Mouse (Mus musculus): ENCODE data around the gene Cd82.

Gene Cd82

GRCm38 (mm10) chr2:93413367-93414014 is 49.4 kb downstream of the Cd82 start:
- DNase-seq, result peak; percentile 62 to 72

DNA sequence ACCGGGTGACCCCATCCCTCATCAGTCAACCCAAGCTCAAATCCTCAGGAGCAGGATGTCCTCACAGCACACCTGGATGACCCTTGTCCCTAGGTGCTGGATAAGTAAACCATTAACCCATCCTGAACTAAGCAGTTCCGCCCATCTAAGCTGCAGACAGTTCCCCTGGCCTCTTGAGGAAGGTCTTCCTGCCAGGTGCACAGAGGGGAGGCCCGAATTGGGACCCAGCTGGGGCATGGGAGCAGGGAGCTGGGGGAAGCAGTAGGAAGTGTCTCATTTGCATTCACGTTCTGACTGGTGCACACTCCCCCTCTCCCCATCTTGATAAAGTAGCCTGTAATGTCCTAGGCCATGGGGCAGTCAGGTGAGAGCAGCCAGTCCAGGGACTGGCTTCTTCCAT is 50.8 kb downstream of the Cd82 start:
- no peak for DNase-seq

DNA sequence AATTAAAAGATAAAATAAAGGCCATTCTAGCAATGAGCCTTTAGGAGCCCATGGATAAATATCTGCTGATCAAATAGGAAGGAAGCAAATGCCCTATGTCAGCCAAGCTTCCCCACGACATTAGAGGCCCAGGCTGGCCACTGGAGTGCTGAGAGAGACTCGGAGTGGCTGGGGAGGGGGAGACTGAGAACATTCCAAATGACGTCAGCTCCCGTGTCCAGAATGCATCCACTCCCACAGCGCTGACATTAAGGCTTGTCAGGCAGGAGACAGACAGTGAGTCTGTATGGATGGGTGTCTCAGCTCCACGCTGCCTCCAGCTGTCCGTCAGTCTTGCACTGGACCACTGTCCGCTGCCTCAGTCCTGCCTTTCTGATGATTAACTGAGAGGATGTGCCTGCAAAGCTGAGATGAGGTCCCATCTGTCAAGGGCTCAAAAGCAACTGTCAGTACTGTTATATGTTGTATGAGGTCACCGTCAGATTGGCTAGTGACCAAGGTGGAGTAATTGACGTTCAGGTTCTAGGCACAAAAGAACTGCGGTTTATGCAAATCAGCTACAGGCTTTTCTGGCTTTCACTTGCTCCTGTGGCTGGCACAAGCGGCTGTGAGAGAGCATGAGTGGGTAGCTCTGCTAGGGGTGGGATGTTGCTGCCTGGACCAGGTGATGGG is 51.9 kb downstream of the Cd82 start:
- no peak for DNase-seq

- no peak for DNase-seq
These were observed 57.9 kb downstream of the Cd82 start for GRCm38 (mm10) chr2:93405017-93405425.

DNA sequence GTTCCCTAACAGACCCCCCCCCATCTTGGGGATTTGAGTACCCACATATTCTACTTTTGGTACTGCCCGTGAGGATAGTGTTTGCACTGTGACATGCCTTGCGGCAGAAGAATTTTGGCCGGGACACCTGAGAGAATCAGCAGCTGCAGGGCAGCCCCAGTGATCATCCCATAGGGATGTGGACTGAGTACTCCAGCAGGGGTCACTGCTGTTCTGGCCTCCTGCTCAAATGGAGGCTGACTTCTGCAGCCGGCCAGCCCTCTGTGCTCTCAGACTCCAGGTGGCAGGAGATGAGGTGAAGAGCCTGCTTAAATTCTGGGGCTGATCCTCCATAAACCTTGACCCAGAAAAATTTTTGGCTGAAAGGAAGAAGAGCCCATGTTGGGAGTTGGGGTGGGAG is 58.8 kb downstream of the Cd82 start:
- no peak for DNase-seq

DNA sequence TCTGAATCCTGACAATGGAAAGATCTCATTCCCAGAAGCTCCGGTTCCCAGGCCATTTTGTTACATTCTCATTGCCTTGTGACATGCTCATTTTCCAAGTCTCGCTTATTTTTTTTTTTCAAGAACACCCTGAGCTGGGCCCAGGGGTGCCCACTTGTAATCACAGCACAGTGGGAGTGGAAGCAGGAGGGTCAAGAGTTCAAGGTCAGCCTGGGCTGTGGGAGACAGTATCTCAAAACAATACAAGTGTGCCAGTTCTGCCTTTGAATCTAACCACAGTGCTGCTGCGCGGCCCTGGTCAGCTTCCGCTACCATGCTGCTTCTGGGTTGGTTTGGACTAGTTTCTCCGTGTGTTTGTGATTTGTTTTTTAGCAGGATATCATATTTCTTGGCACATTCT is 59.7 kb downstream of the Cd82 start:
- DNase-seq, result no peak

DNA sequence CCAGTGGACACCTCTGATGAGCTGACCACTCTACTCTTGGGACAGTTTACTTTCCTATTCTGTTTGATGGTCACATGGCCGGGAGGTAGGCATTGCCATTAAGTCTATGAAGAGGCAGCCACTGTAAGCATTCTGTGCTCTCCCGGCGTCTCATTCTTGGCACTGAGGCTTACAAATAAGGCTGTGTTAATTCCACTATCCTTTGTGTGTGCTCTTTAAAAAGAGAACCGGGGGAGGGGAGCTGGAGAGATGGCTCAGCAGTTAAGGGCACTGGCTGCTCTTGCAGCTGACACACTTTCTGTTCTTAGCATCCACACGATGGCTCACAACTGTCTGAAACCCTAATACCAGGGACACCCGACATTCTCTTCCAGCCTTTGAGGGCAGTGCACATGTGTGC is 71.7 kb downstream of the Cd82 start:
- DNase-seq, result no peak

DNA sequence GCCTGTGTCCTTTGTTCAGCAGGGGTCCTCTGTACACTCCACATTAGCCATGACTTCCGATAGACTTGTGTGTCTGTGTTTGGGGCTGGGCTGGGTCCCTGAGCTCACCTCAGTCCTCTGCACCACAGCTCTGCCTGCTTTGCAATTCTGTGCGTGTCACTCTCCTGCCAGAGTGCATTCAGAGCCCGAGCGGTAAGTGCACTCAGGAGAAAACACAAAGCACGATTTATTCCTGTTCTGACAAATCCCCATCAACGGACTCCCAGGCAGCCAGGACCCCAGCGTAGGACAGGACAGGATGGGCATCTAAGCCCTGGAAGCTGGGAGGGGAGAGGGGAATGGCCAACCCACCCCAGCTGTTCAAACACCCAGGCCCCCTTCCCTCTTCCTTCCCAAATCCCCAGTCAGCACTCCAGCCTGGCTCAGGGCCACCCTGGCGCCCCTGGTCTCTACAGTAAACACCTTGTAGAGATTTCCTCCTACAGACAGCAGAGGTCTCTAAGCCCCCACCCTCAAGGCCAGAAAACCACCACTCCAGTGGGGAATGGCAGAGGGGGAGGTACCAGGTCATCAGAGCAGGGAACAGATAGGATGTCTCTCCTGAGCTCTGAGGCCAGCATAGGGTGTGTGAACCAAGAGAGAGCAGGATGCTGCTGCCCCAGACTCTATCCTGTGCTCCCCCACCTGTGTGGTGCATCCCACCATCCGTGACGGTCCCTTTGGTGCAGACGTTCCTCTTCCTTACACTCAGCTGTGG is 72.6 kb downstream of the Cd82 start:
- DNase-seq, result no peak

GRCm38 (mm10) chr2:93386958-93387357 is 76.0 kb downstream of the Cd82 start:
- DNase-seq, result peak in 1 of 2 experiments; percentile 36

DNA sequence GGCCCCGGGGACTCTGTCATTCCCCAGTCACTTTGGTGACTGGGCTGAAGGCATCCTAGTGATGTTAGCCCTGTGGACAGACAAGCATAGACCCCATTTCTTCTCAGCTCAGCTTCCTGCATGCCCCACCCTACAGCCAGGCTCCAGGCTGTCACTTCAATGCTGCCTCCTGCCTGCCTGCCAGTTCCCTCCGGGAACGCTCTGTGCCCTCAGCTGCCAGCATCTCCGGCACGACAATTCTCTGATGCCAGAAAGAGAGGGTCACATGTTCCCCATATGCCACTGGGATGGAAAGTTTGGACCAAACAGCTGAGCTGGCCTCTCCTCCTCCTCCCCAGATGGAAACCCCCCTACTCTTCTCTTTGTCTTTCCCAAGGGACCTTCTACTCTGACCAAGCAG is 79.1 kb downstream of the Cd82 start:
- peak; percentile 34 to 43 for DNase-seq

- no peak for DNase-seq
These were observed 82.3 kb downstream of the Cd82 start for GRCm38 (mm10) chr2:93380680-93381089.

DNA sequence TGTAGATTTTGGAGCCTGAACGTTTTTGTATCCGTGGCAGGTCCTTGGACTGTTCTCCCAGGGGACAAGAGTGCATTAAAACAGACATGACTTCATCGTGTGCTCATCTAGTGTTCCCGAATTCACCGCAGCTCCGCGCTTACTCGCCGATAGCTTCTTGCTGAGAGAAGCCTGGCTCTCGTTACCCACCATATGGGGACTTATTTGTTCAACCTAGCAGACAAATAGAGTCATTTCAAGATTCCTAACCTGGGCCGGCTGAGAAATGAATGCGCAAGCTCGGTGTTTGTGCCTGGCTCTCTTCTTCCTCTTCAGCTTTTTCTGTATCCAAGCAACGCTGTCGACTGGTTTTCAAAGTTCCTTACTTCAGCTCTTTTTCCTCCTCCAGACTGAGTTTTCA is 85.1 kb downstream of the Cd82 start:
- DNase-seq, result peak; percentile 45 to 55

DNA sequence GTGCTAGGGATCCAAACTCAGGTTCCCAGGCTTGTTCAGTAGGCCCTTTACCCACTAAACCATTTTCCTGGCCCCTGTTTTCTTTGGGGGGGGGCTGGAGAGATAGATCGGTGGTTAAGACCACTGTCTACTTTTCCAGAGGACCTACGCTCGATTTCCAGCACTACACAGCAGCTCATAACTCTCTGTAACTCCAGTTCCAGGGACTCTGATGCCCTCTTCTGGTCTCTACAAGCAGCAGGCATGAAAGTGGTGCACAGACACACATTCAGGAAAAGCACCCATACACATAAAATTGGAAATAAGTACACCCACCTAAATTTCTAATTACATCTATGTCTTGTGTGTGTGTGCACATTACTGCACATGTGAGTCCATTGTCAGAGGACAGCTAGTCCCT is 85.8 kb downstream of the Cd82 start:
- no peak for DNase-seq

DNA sequence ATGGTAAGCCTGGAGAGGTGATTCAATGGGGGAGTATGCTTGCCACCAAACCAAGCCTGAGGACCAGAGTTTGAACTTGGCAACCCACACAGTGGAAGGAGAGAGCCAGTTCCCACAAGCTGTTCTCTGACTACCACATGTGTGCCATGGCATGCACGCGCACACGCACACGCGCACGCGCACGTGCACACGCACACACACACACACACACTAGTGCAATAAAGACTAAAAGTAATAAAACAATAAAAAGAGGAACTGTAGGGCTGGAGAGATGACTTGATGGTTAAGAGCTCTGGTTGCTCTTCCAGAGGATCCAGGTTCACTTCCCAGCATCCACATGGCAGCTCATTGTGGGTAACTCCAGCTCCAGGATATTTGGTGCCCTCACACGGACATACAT is 90.1 kb downstream of the Cd82 start:
- DNase-seq, result no peak

GRCm38 (mm10) chr2:93372097-93372571 is 90.8 kb downstream of the Cd82 start:
- DNase-seq, result no peak
